Mouse (Mus musculus) left cerebral cortex, postnatal 36 days (tissue): ENCODE measurements around the gene Mab21l3. TPM values are rescaled to one million over a fixed set of nuclear protein-coding genes. Genes with fewer than 3 reads are reported as not detected.
A peak's percentile ranks its signal among the peaks of the same experiment; 100 is the strongest.

ENCODE experiments used
- DNase-seq, 2 experiments: peaks; one replicate each; pipeline ENCODE4 v3.0.0; 2021 to 2022; ENCODE audit warnings: low spot score in 2 of 2, mixed read lengths in 1 of 2
- intact Hi-C: fragments of 180-260 bp; cut with DNase I; formaldehyde crosslinking; loops from one replicate; pipeline ENCODE4 v1.15.1; 2025
- total RNA-seq, 2 experiments: library from RNA; stranded (reverse); gene quantifications; 2 replicates each; pipeline ENCODE4 v1.2.3; 2021

Gene Mab21l3
- total RNA-seq, 2 experiments from 2014 or later = 0.32 to 0.36 TPM

- DNase-seq = peak; percentile 90 to 91
- intact Hi-C loops = loop anchor here (1.0 to 2.0 kb wide), 4 partner anchors 205 to 311 kb away; no protein-coding TSS in a partner anchor
Observed at GRCm38 (mm10) chr3:101806149-101806548, 42.6 kb downstream of the Mab21l3 start.

GRCm38 (mm10) chr3:101805562-101806004 is 43.2 kb downstream of the Mab21l3 start:
- DNase-seq = no peak
- intact Hi-C loops = loop anchor here (1.0 to 2.0 kb wide), 4 partner anchors 204 to 311 kb away; no protein-coding TSS in a partner anchor

- intact Hi-C loops = no loop called here
Observed at GRCm38 (mm10) chr3:101804971-101805561, 43.7 kb downstream of the Mab21l3 start.

GRCm38 (mm10) chr3:101804331-101804730 is 44.4 kb downstream of the Mab21l3 start:
- intact Hi-C loops = no loop called here
- no peak for DNase-seq

More at GRCm38 (mm10) chr3:101804971-101805561, 43.7 kb downstream of the Mab21l3 start:
- no peak for DNase-seq

GRCm38 (mm10) chr3:101803764-101804163 is 45.0 kb downstream of the Mab21l3 start:
- no peak for DNase-seq
- intact Hi-C loops = no loop called here

GRCm38 (mm10) chr3:101802746-101803145 is 46.0 kb downstream of the Mab21l3 start:
- intact Hi-C loops = no loop called here

GRCm38 (mm10) chr3:101800596-101801018 is 48.2 kb downstream of the Mab21l3 start:
- no peak for DNase-seq
- intact Hi-C loops = no loop called here

More at GRCm38 (mm10) chr3:101802746-101803145, 46.0 kb downstream of the Mab21l3 start:
- DNase-seq = no peak

- no peak for DNase-seq
- intact Hi-C loops = no loop called here
Observed at GRCm38 (mm10) chr3:101799852-101800595, 48.7 kb downstream of the Mab21l3 start.

- intact Hi-C loops = no loop called here
- DNase-seq = no peak
Observed at GRCm38 (mm10) chr3:101797830-101798709, 50.7 kb downstream of the Mab21l3 start.

- DNase-seq = no peak
- intact Hi-C loops = no loop called here
Observed at GRCm38 (mm10) chr3:101796212-101796611, 52.5 kb downstream of the Mab21l3 start.

GRCm38 (mm10) chr3:101795387-101796039 is 53.2 kb downstream of the Mab21l3 start:
- intact Hi-C loops = no loop called here

GRCm38 (mm10) chr3:101794666-101795065 is 54.1 kb downstream of the Mab21l3 start:
- intact Hi-C loops = no loop called here
- DNase-seq = no peak

More at GRCm38 (mm10) chr3:101795387-101796039, 53.2 kb downstream of the Mab21l3 start:
- DNase-seq = no peak

GRCm38 (mm10) chr3:101794026-101794425 is 54.7 kb downstream of the Mab21l3 start:
- peak; percentile 42 to 47 for DNase-seq
- intact Hi-C loops = no loop called here

- intact Hi-C loops = no loop called here
- no peak for DNase-seq
Observed at GRCm38 (mm10) chr3:101792191-101792590, 56.6 kb downstream of the Mab21l3 start.

GRCm38 (mm10) chr3:101784768-101785424 is 63.9 kb downstream of the Mab21l3 start:
- DNase-seq = no peak
- intact Hi-C loops = no loop called here

- no peak for DNase-seq
- intact Hi-C loops = no loop called here
Observed at GRCm38 (mm10) chr3:101783793-101784192, 65.0 kb downstream of the Mab21l3 start.

GRCm38 (mm10) chr3:101780874-101781483 is 67.8 kb downstream of the Mab21l3 start:
- intact Hi-C loops = no loop called here
- DNase-seq = no peak

GRCm38 (mm10) chr3:101778896-101779665 is 69.7 kb downstream of the Mab21l3 start:
- DNase-seq = no peak
- intact Hi-C loops = no loop called here
